Mouse (Mus musculus) G1E (cell line): ENCODE data around the gene Heatr1. TPM values are rescaled to one million over a fixed set of nuclear protein-coding genes. Genes with fewer than 3 reads are reported as not detected.

ENCODE experiments used
- ATAC-seq: 2 replicates; pipeline ENCODE4 v1.8.0; 2016; ENCODE audit warnings: mild to moderate bottlenecking; ENCODE audit not compliant: insufficient number of reproducible peaks, poor library complexity, low FRiP score, severe bottlenecking; ENCODE audit errors: extremely low read depth
- DNase-seq: peaks from one replicate; pipeline ENCODE4 v3.0.0; 2012; ENCODE audit warnings: low spot score
- H3K27me3 ChIP-seq: 2 replicates; pipeline ENCODE4 v1.6.1; 2012; ENCODE audit warnings: mild to moderate bottlenecking, low read length, inconsistent platforms; ENCODE audit not compliant: insufficient read depth
- H3K36me3 ChIP-seq: replicated peaks from 2 replicates; pipeline ENCODE3; 2012; ENCODE audit warnings: mild to moderate bottlenecking, inconsistent platforms
- H3K4me1 ChIP-seq: 2 replicates; pipeline ENCODE4 v1.6.1; 2012; ENCODE audit warnings: low read depth, low read length, inconsistent platforms, mixed read lengths; ENCODE audit not compliant: insufficient read depth
- H3K4me3 ChIP-seq: 2 replicates; pipeline ENCODE4 v1.5.1; 2012; ENCODE audit warnings: low read depth, mild to moderate bottlenecking, inconsistent platforms, low read length, moderate library complexity, mixed read lengths
- H3K9me3 ChIP-seq: replicated peaks from 2 replicates; pipeline ENCODE4 v1.6.1; 2012; ENCODE audit warnings: inconsistent platforms
- CTCF ChIP-seq: IDR thresholded peaks from 2 replicates; pipeline ENCODE4 v1.5.1; 2012; ENCODE audit warnings: low read depth, low read length, inconsistent platforms, mixed read lengths
- GATA1 ChIP-seq: IDR thresholded peaks from 2 replicates; pipeline ENCODE4 v1.6.1; 2012; ENCODE audit warnings: borderline replicate concordance, low read length, inconsistent platforms, mixed read lengths
- GATA2 ChIP-seq: IDR thresholded peaks from 2 replicates; pipeline ENCODE4 v1.6.1; 2012; ENCODE audit warnings: low read depth, low read length, inconsistent platforms, borderline replicate concordance
- POLR2AphosphoS5 ChIP-seq: IDR thresholded peaks from 2 replicates; pipeline ENCODE4 v1.6.1; 2012; ENCODE audit warnings: low read depth, low read length, inconsistent platforms; ENCODE audit not compliant: insufficient replicate concordance
- TAL1 ChIP-seq: conservative IDR thresholded peaks from 2 replicates; pipeline ENCODE4 v1.6.1; 2012; ENCODE audit warnings: low read depth, low read length, inconsistent platforms, mixed read lengths
- polyA plus RNA-seq: library from polyadenylated mRNA; stranded (reverse); fragments of >175 nt; gene quantifications from 2 replicates; pipeline ENCODE4 v1.2.3, GENCODE M21; 2012
- total RNA-seq, 2 experiments: library from RNA; stranded (forward) in 1 of 2; stranded (reverse) in 1 of 2; fragments of 200-1000 nt in 1 of 2; fragments of >200 nt in 1 of 2; fragmentation: Nextera tagmentation in 1 of 2; gene quantifications; 2 replicates each; pipeline ENCODE4 v1.2.3; 2014 to 2017

Gene Heatr1
- 143 and 164 TPM in 2 replicates for total RNA-seq (2014; fragmentation: Nextera tagmentation)
- total RNA-seq (2017) = 262 and 271 TPM in 2 replicates
- 30.1 and 128 TPM in 2 replicates for polyA plus RNA-seq

- H3K36me3 ChIP-seq = peaks cover 35% of the 10 kb centered on the region
- peak; percentile 82 for DNase-seq
- ATAC-seq = peak; percentile 95
Measured at GRCm38 (mm10) chr13:12394609-12395505, at the start of gene Heatr1. Gene Heatr1, plus strand, starts transcription at chr13:12395027.

GRCm38 (mm10) chr13:12346837-12347236 lies 48.0 kb upstream of the Heatr1 start:
- DNase-seq = no peak
- no peaks in the 10 kb centered on the region for H3K36me3 ChIP-seq
- ATAC-seq = no peak
- no peaks in the 10 kb centered on the region for H3K4me1 ChIP-seq
- H3K27me3 ChIP-seq = peaks cover 10% of the 10 kb centered on the region; the same call in 1 of the 2 replicates
- no peak overlapping the region for H3K4me3 ChIP-seq
- no peaks in the 10 kb centered on the region for H3K9me3 ChIP-seq
- TF ChIP-seq POLR2AphosphoS5 (no peak), CTCF (no peak), TAL1 (no peak), GATA1 (no peak), GATA2 (no peak)

More at GRCm38 (mm10) chr13:12394609-12395505, at the start of gene Heatr1:
- Histone ChIP-seq H3K9me3 (no peaks in the 10 kb centered on the region), H3K4me1 (peaks cover 30% of the 10 kb centered on the region), H3K27me3 (peaks cover 3% of the 10 kb centered on the region; the same call in 1 of the 2 replicates), H3K4me3 (peak within 1 kb of the TSS; percentile 100)
- TF ChIP-seq TAL1 (no peak), POLR2AphosphoS5 (no peak), CTCF (no peak), GATA2 (no peak), GATA1 (no peak)

- peaks cover 11% of the 10 kb centered on the region; the same call in 1 of the 2 replicates for H3K27me3 ChIP-seq
- no peak overlapping the region for H3K4me3 ChIP-seq
- no peaks in the 10 kb centered on the region for H3K4me1 ChIP-seq
- H3K9me3 ChIP-seq = no peaks in the 10 kb centered on the region
- no peaks in the 10 kb centered on the region for H3K36me3 ChIP-seq
- no peak for TF ChIP-seq CTCF
- no peak for TF ChIP-seq GATA2
- no peak for TF ChIP-seq POLR2AphosphoS5
- no peak for TF ChIP-seq TAL1
- no peak for TF ChIP-seq GATA1
- ATAC-seq (no peak), DNase-seq (no peak)
Measured at GRCm38 (mm10) chr13:12349197-12349824, 45.5 kb upstream of the Heatr1 start.

GRCm38 (mm10) chr13:12356184-12356583 lies 38.6 kb upstream of the Heatr1 start:
- Histone ChIP-seq H3K4me3 (no peak overlapping the region), H3K9me3 (no peaks in the 10 kb centered on the region), H3K4me1 (no peaks in the 10 kb centered on the region), H3K27me3 (peaks cover 9% of the 10 kb centered on the region), H3K36me3 (no peaks in the 10 kb centered on the region)
- no peak for ATAC-seq
- DNase-seq = no peak
- TF ChIP-seq GATA2 = no peak
- no peak for TF ChIP-seq POLR2AphosphoS5
- no peak for TF ChIP-seq GATA1
- no peak for TF ChIP-seq CTCF
- TF ChIP-seq TAL1 = no peak

GRCm38 (mm10) chr13:12357554-12357953 lies 37.3 kb upstream of the Heatr1 start:
- ATAC-seq (no peak), DNase-seq (no peak)
- TF ChIP-seq GATA1 (no peak), POLR2AphosphoS5 (no peak)
- Histone ChIP-seq H3K9me3 (no peaks in the 10 kb centered on the region), H3K36me3 (no peaks in the 10 kb centered on the region), H3K4me1 (no peaks in the 10 kb centered on the region), H3K27me3 (peaks cover 7% of the 10 kb centered on the region), H3K4me3 (no peak overlapping the region)

- H3K4me1 ChIP-seq = no peaks in the 10 kb centered on the region
- H3K9me3 ChIP-seq = no peaks in the 10 kb centered on the region
- ATAC-seq (no peak), DNase-seq (no peak)
- H3K27me3 ChIP-seq = peaks cover 7% of the 10 kb centered on the region; the same call in 1 of the 2 replicates
- no peak overlapping the region for H3K4me3 ChIP-seq
- H3K36me3 ChIP-seq = no peaks in the 10 kb centered on the region
- TF ChIP-seq GATA1 (no peak), TAL1 (no peak), POLR2AphosphoS5 (no peak), GATA2 (no peak)
Measured at GRCm38 (mm10) chr13:12361486-12361885, 33.3 kb upstream of the Heatr1 start.
